Mouse (Mus musculus) intestine, embryonic 15.5 days (tissue): ENCODE data around the gene Tbc1d4. TPM values are rescaled to one million over a fixed set of nuclear protein-coding genes. Genes with fewer than 3 reads are reported as not detected.

Experiments used
- ATAC-seq: fragments of 200-750 bp; cut with Nextera tagmentation; 2 replicates; pipeline ENCODE4 v1.8.0; 2017; ENCODE audit warnings: moderate TSS enrichment, moderate library complexity
- H3K27ac ChIP-seq: fragments of 300-500 bp; sonication (generic); 2 replicates; pipeline ENCODE4 v1.5.1; 2015; ENCODE audit warnings: mild to moderate bottlenecking, inconsistent platforms
- H3K27me3 ChIP-seq: fragments of 300-500 bp; sonication (generic); replicated peaks from 2 replicates; pipeline ENCODE4 v1.6.1; 2015; ENCODE audit warnings: inconsistent platforms
- H3K36me3 ChIP-seq: fragments of 300-500 bp; sonication (generic); 2 replicates; pipeline ENCODE4 v1.6.1; 2015; ENCODE audit warnings: inconsistent platforms
- H3K4me1 ChIP-seq: fragments of 300-500 bp; sonication (generic); replicated peaks from 2 replicates; pipeline ENCODE4 v1.6.1; 2015; ENCODE audit warnings: inconsistent platforms
- H3K4me2 ChIP-seq: fragments of 300-500 bp; sonication (generic); replicated peaks from 2 replicates; pipeline ENCODE4 v1.6.1; 2015; ENCODE audit warnings: mild to moderate bottlenecking, inconsistent platforms
- H3K4me3 ChIP-seq: fragments of 300-500 bp; sonication (generic); replicated peaks from 2 replicates; pipeline ENCODE4 v1.5.1; 2015; ENCODE audit warnings: inconsistent platforms
- H3K9ac ChIP-seq: fragments of 300-500 bp; sonication (generic); 2 replicates; pipeline ENCODE4 v1.6.1; 2015; ENCODE audit warnings: inconsistent platforms
- H3K9me3 ChIP-seq: fragments of 300-500 bp; sonication (generic); 2 replicates; pipeline ENCODE4 v1.6.1; 2016; ENCODE audit warnings: inconsistent platforms
- WGBS: fragments of 180-500 bp; shearing (Covaris S2); methylation state at CpG from one replicate; pipeline ENCODE4 v1.1.7; 2015; 5-methylcytosine and 5-hydroxymethylcytosine counted together
- polyA plus RNA-seq: library from polyadenylated mRNA; unstranded; fragments of >200 nt; fragmentation: Nextera tagmentation; extraction: Ambion mirVana; gene quantifications from 2 replicates; pipeline ENCODE4 v1.2.1, GENCODE M21; 2015

Gene Tbc1d4
- polyA plus RNA-seq, result 8.9 and 10.0 TPM in 2 replicates

- ATAC-seq, result peak; percentile 95
- no peaks in the 10 kb centered on the region for H3K27me3 ChIP-seq
- peak within 1 kb of the TSS; percentile 88 for H3K4me3 ChIP-seq
- no peaks in the 10 kb centered on the region for H3K36me3 ChIP-seq
- peak within 1 kb of the TSS; percentile 100 for H3K4me2 ChIP-seq
- WGBS, result under 1% methylated on average over 62 of the region's 62 CpGs
- no peaks in the 10 kb centered on the region for H3K9me3 ChIP-seq
- H3K27ac ChIP-seq, result peak within 1 kb of the TSS; percentile 70
- H3K4me1 ChIP-seq, result 0 out of 2 replicates have a peak, but pooled peaks cover 8% of the 10 kb centered on the region
- peak within 1 kb of the TSS; percentile 80 for H3K9ac ChIP-seq
Measured at GRCm38 (mm10) chr14:101608519-101609368, at the start of gene Tbc1d4. Gene Tbc1d4, minus strand, starts transcription at chr14:101609191.

- Histone ChIP-seq H3K27ac (no peak overlapping the region), H3K4me2 (no peak overlapping the region), H3K9ac (no peak overlapping the region), H3K4me1 (no peaks in the 10 kb centered on the region), H3K9me3 (no peaks in the 10 kb centered on the region), H3K4me3 (no peak overlapping the region), H3K36me3 (no peaks in the 10 kb centered on the region), H3K27me3 (no peaks in the 10 kb centered on the region)
- 85% methylated on average over 10 of the region's 10 CpGs for WGBS
- no peak for ATAC-seq
Measured at GRCm38 (mm10) chr14:101656307-101656706, 47.3 kb upstream of the Tbc1d4 start.

GRCm38 (mm10) chr14:101654526-101654909 is 45.5 kb upstream of the Tbc1d4 start:
- Histone ChIP-seq H3K27ac (no peak overlapping the region), H3K27me3 (no peaks in the 10 kb centered on the region), H3K4me2 (peak overlapping the region; percentile 81), H3K9ac (peak overlapping the region; percentile 85), H3K4me1 (no peaks in the 10 kb centered on the region), H3K4me3 (peak overlapping the region; percentile 98), H3K9me3 (no peaks in the 10 kb centered on the region), H3K36me3 (no peaks in the 10 kb centered on the region)
- ATAC-seq, result peak; percentile 40
- under 1% methylated on average over 10 of the region's 10 CpGs for WGBS

GRCm38 (mm10) chr14:101653581-101654525 is 44.9 kb upstream of the Tbc1d4 start, which contains the start of gene Uchl3:
Gene Uchl3, plus strand, starts transcription at chr14:101653967.
- peak within 1 kb of the TSS; percentile 62 for H3K27ac ChIP-seq
- peak within 1 kb of the TSS; percentile 85 for H3K9ac ChIP-seq
- peak within 1 kb of the TSS; percentile 81 for H3K4me2 ChIP-seq
- H3K4me3 ChIP-seq, result peak within 1 kb of the TSS; percentile 98
- no peaks in the 10 kb centered on the region for H3K9me3 ChIP-seq
- no peaks in the 10 kb centered on the region for H3K36me3 ChIP-seq
- H3K4me1 ChIP-seq, result no peaks in the 10 kb centered on the region
- no peaks in the 10 kb centered on the region for H3K27me3 ChIP-seq
- under 1% methylated on average over 81 of the region's 81 CpGs for WGBS
- peak; percentile 94 for ATAC-seq

- Histone ChIP-seq H3K27ac (no peak overlapping the region), H3K36me3 (no peaks in the 10 kb centered on the region), H3K27me3 (no peaks in the 10 kb centered on the region), H3K9ac (no peak overlapping the region), H3K4me2 (no peak overlapping the region), H3K4me1 (no peaks in the 10 kb centered on the region), H3K4me3 (no peak overlapping the region), H3K9me3 (no peaks in the 10 kb centered on the region)
- WGBS, result 90% methylated on average over 6 of the region's 6 CpGs
- ATAC-seq, result no peak
Measured at GRCm38 (mm10) chr14:101652571-101652970, 43.6 kb upstream of the Tbc1d4 start.

GRCm38 (mm10) chr14:101650551-101650950 is 41.6 kb upstream of the Tbc1d4 start:
- Histone ChIP-seq H3K4me1 (no peaks in the 10 kb centered on the region), H3K9me3 (no peaks in the 10 kb centered on the region), H3K4me3 (no peak overlapping the region), H3K36me3 (no peaks in the 10 kb centered on the region), H3K4me2 (no peak overlapping the region), H3K27me3 (no peaks in the 10 kb centered on the region), H3K9ac (no peak overlapping the region), H3K27ac (no peak overlapping the region)
- ATAC-seq, result no peak
- WGBS, result 85% methylated on average over 4 of the region's 4 CpGs

GRCm38 (mm10) chr14:101644948-101645347 is 36.0 kb upstream of the Tbc1d4 start:
- ATAC-seq, result peak; percentile 74
- Histone ChIP-seq H3K36me3 (no peaks in the 10 kb centered on the region), H3K4me3 (no peak overlapping the region), H3K4me2 (no peak overlapping the region), H3K4me1 (no peaks in the 10 kb centered on the region), H3K9me3 (no peaks in the 10 kb centered on the region), H3K9ac (no peak overlapping the region), H3K27ac (no peak overlapping the region), H3K27me3 (no peaks in the 10 kb centered on the region)
- WGBS, result 78% methylated on average over 1 of the region's 1 CpGs

- Histone ChIP-seq H3K4me2 (peak within 1 kb of the TSS; percentile 62), H3K27ac (peak within 1 kb of the TSS; percentile 81), H3K4me1 (0 out of 2 replicates have a peak, but pooled peaks cover 3% of the 10 kb centered on the region), H3K36me3 (no peaks in the 10 kb centered on the region), H3K27me3 (no peaks in the 10 kb centered on the region), H3K9me3 (no peaks in the 10 kb centered on the region), H3K9ac (peak within 1 kb of the TSS; percentile 81), H3K4me3 (peak within 1 kb of the TSS; percentile 87)
- WGBS, result under 1% methylated on average over 39 of the region's 39 CpGs
- ATAC-seq, result peak; percentile 98
Measured at GRCm38 (mm10) chr14:101640153-101640843, 31.3 kb upstream of the Tbc1d4 start, which contains the start of gene Commd6. Gene Commd6, minus strand, starts transcription at chr14:101640686.

- 0 out of 2 replicates have a peak, but pooled peaks cover 3% of the 10 kb centered on the region for H3K36me3 ChIP-seq
- WGBS, result 89% methylated on average over 6 of the region's 6 CpGs
- H3K4me3 ChIP-seq, result no peak overlapping the region
- no peaks in the 10 kb centered on the region for H3K9me3 ChIP-seq
- H3K4me1 ChIP-seq, result 0 out of 2 replicates have a peak, but pooled peaks cover 3% of the 10 kb centered on the region
- ATAC-seq, result no peak
- H3K9ac ChIP-seq, result no peak overlapping the region
- no peak overlapping the region for H3K4me2 ChIP-seq
- H3K27ac ChIP-seq, result no peak overlapping the region
- no peaks in the 10 kb centered on the region for H3K27me3 ChIP-seq
Measured at GRCm38 (mm10) chr14:101637381-101637780, 28.4 kb upstream of the Tbc1d4 start.

- 0 out of 2 replicates have a peak, but pooled peaks cover 3% of the 10 kb centered on the region for H3K4me1 ChIP-seq
- no peak overlapping the region for H3K4me2 ChIP-seq
- no peak overlapping the region for H3K9ac ChIP-seq
- no peak for ATAC-seq
- no peaks in the 10 kb centered on the region for H3K27me3 ChIP-seq
- H3K9me3 ChIP-seq, result no peaks in the 10 kb centered on the region
- 95% methylated on average over 1 of the region's 1 CpGs for WGBS
- 0 out of 2 replicates have a peak, but pooled peaks cover 3% of the 10 kb centered on the region for H3K36me3 ChIP-seq
- H3K4me3 ChIP-seq, result no peak overlapping the region
- H3K27ac ChIP-seq, result no peak overlapping the region
Measured at GRCm38 (mm10) chr14:101635765-101636164, 26.8 kb upstream of the Tbc1d4 start.

- ATAC-seq, result no peak
- no peaks in the 10 kb centered on the region for H3K27me3 ChIP-seq
- WGBS, result 82% methylated on average over 2 of the region's 2 CpGs
Measured at GRCm38 (mm10) chr14:101630548-101630947, 21.6 kb upstream of the Tbc1d4 start.

More at GRCm38 (mm10) chr14:101630548-101630947, 21.6 kb upstream of the Tbc1d4 start:
- Histone ChIP-seq H3K9ac (no peak overlapping the region), H3K4me3 (no peak overlapping the region), H3K4me1 (no peaks in the 10 kb centered on the region), H3K4me2 (no peak overlapping the region), H3K36me3 (0 out of 2 replicates have a peak, but pooled peaks cover 3% of the 10 kb centered on the region), H3K27ac (no peak overlapping the region), H3K9me3 (no peaks in the 10 kb centered on the region)
